ENCODE assay signal across 11 mouse cellular contexts in genomic region chr4:118037406-118037805, GRCm38 (mm10).
DNase-seq lines count a peak whose midpoint lies in the region; ATAC-seq and TF ChIP-seq lines count a peak whose summit lies in the region.
"Had no signal": no experiment of that assay in that cellular context is flagged by ENCODE, and none has a peak within 500 bp of the region (broad histone marks: within the 10 kb centered on the region; RNA-seq: fewer than 3 reads in every experiment).

No protein-coding gene starts in this region.

- no peak overlapping the region for H3K4me3 ChIP-seq in kidney, embryonic 15.5 days (replicated peaks)
- H3K4me3 ChIP-seq in embryonic facial prominence, embryonic 14.5 days (ENCODE audit: low read depth, low read length): no peak overlapping the region
- no peak overlapping the region for H3K4me3 ChIP-seq in intestine, embryonic 16.5 days (ENCODE audit: low read length)
- no peak overlapping the region for H3K4me3 ChIP-seq in neural tube, embryonic 15.5 days (replicated peaks)
- H3K4me3 ChIP-seq in heart, adult 2 months: no peak overlapping the region
- H3K4me3 ChIP-seq: liver, embryonic 12.5 days had no signal

- H3K4me1 ChIP-seq in kidney, embryonic 15.5 days: peaks cover 31% of the 10 kb centered on the region
- H3K4me1 ChIP-seq in embryonic facial prominence, embryonic 14.5 days (ENCODE audit: control insufficient read depth, insufficient read depth, low read length): peaks cover 9% of the 10 kb centered on the region; the same call in 1 of the 2 replicates
- peaks cover 4% of the 10 kb centered on the region; the same call in 1 of the 2 replicates for H3K4me1 ChIP-seq in intestine, embryonic 16.5 days (ENCODE audit: control insufficient read depth, insufficient read depth, low read length)
- peaks cover 24% of the 10 kb centered on the region for H3K4me1 ChIP-seq in neural tube, embryonic 15.5 days
- H3K4me1 ChIP-seq in heart, adult 2 months (ENCODE audit: control insufficient read depth, insufficient read depth, low read length): no peaks in the 10 kb centered on the region
- H3K4me1 ChIP-seq: liver, embryonic 12.5 days had no signal

- no peak for TF ChIP-seq CTCF in heart, adult 2 months (IDR thresholded peaks at IDR 0.05)

- no peak overlapping the region for H3K9ac ChIP-seq in kidney, embryonic 15.5 days
- no peak overlapping the region for H3K9ac ChIP-seq in embryonic facial prominence, embryonic 14.5 days (ENCODE audit: low read depth, low read length)
- peak overlapping the region; percentile 21; the same call in 1 of the 2 replicates for H3K9ac ChIP-seq in intestine, embryonic 16.5 days (ENCODE audit: low read depth, low read length)
- H3K9ac ChIP-seq in neural tube, embryonic 15.5 days (replicated peaks): no peak overlapping the region
- no peak overlapping the region for H3K9ac ChIP-seq in heart, adult 2 months (ENCODE audit: low read depth, low read length)
- H3K9ac ChIP-seq: liver, embryonic 12.5 days had no signal

- no peak for DNase-seq in kidney, postnatal 14 days
- DNase-seq in embryonic facial prominence, embryonic 14.5 days (ENCODE audit: low spot score): no peak
- no peak for DNase-seq in heart, adult 2 months
- DNase-seq in cerebellum, adult 18-20 months: no peak
- DNase-seq: cerebellum, postnatal 25 days had no signal

- no peak overlapping the region for H3K4me2 ChIP-seq in kidney, embryonic 15.5 days
- H3K4me2 ChIP-seq in embryonic facial prominence, embryonic 14.5 days (ENCODE audit: low read depth, low read length): no peak overlapping the region
- H3K4me2 ChIP-seq in intestine, embryonic 16.5 days (ENCODE audit: low read depth, low read length): no peak overlapping the region
- no peak overlapping the region for H3K4me2 ChIP-seq in neural tube, embryonic 15.5 days
- H3K4me2 ChIP-seq: liver, embryonic 12.5 days had no signal

- TF ChIP-seq EP300 in heart, adult 2 months (IDR thresholded peaks at IDR 0.05; ENCODE audit: insufficient read depth, low read depth, low read length): no peak

- WGBS in kidney, embryonic 15.5 days: 60% methylated on average over 5 of the region's 5 CpGs
- whole genome bisulfite sequencing in embryonic facial prominence, embryonic 14.5 days: 56% methylated on average over 5 of the region's 5 CpGs
- WGBS in intestine, embryonic 16.5 days: 52% methylated on average over 5 of the region's 5 CpGs
- 29% methylated on average over 5 of the region's 5 CpGs for WGBS in neural tube, embryonic 15.5 days
- WGBS in heart, adult 2 months: 80% methylated on average over 5 of the region's 5 CpGs

- H3K27me3 ChIP-seq in kidney, embryonic 15.5 days: no peaks in the 10 kb centered on the region
- H3K27me3 ChIP-seq in embryonic facial prominence, embryonic 14.5 days (replicated peaks; ENCODE audit: control insufficient read depth, insufficient read depth, low read length): no peaks in the 10 kb centered on the region
- H3K27me3 ChIP-seq in intestine, embryonic 16.5 days (replicated peaks; ENCODE audit: control insufficient read depth, insufficient read depth, low read length): no peaks in the 10 kb centered on the region
- H3K27me3 ChIP-seq in neural tube, embryonic 15.5 days (replicated peaks): no peaks in the 10 kb centered on the region
- no peaks in the 10 kb centered on the region for H3K27me3 ChIP-seq in heart, adult 2 months (ENCODE audit: control insufficient read depth, insufficient read depth, low read length)
- H3K27me3 ChIP-seq: CH12.LX; liver, embryonic 12.5 days had no signal

- intact Hi-C loops in heart, adult 2 months (cut with DNase I): no loop called here

- H3K9me3 ChIP-seq in kidney, embryonic 15.5 days (replicated peaks): no peaks in the 10 kb centered on the region
- no peaks in the 10 kb centered on the region for H3K9me3 ChIP-seq in embryonic facial prominence, embryonic 14.5 days (ENCODE audit: control insufficient read depth, low read length)
- H3K9me3 ChIP-seq in intestine, embryonic 16.5 days (ENCODE audit: control insufficient read depth, low read length): no peaks in the 10 kb centered on the region
- H3K9me3 ChIP-seq in neural tube, embryonic 15.5 days (replicated peaks): no peaks in the 10 kb centered on the region
- H3K9me3 ChIP-seq: liver, embryonic 12.5 days had no signal

- H3K79me2 ChIP-seq in heart, adult 2 months (replicated peaks; ENCODE audit: control insufficient read depth, insufficient read depth, low read length): no peaks in the 10 kb centered on the region

- 0 out of 2 replicates have a peak, but pooled peaks have one; percentile 29 for ATAC-seq in kidney, embryonic 15.5 days (replicated peaks; ENCODE audit: low FRiP score)
- no peak; the same call in 1 of the 2 replicates for ATAC-seq in embryonic facial prominence, embryonic 14.5 days (ENCODE audit: low read depth)
- ATAC-seq in intestine, embryonic 16.5 days: no peak
- peak; percentile 33; the same call in 1 of the 2 replicates for ATAC-seq in neural tube, embryonic 15.5 days (ENCODE audit: low FRiP score)
- ATAC-seq: forebrain, embryonic 16.5 days; liver, embryonic 12.5 days had no signal

- H3K36me3 ChIP-seq in kidney, embryonic 15.5 days: no peaks in the 10 kb centered on the region
- H3K36me3 ChIP-seq in embryonic facial prominence, embryonic 14.5 days (ENCODE audit: control insufficient read depth, insufficient read depth, low read length): no peaks in the 10 kb centered on the region
- H3K36me3 ChIP-seq in intestine, embryonic 16.5 days (ENCODE audit: control insufficient read depth, insufficient read depth, low read length): peaks cover 3% of the 10 kb centered on the region; the same call in 1 of the 2 replicates
- H3K36me3 ChIP-seq in neural tube, embryonic 15.5 days: no peaks in the 10 kb centered on the region
- no peaks in the 10 kb centered on the region for H3K36me3 ChIP-seq in heart, adult 2 months (ENCODE audit: control insufficient read depth, insufficient read depth, low read length)
- H3K36me3 ChIP-seq: liver, embryonic 12.5 days had no signal

- peak overlapping the region; percentile 67 for H3K27ac ChIP-seq in kidney, embryonic 15.5 days
- peak overlapping the region; percentile 46; the same call in 1 of the 2 replicates for H3K27ac ChIP-seq in embryonic facial prominence, embryonic 14.5 days (replicated peaks; ENCODE audit: low read depth, low read length)
- H3K27ac ChIP-seq in intestine, embryonic 16.5 days (ENCODE audit: low read length): peak overlapping the region; percentile 60; the same call in 1 of the 2 replicates
- H3K27ac ChIP-seq in neural tube, embryonic 15.5 days (replicated peaks): 0 out of 2 replicates have a peak overlapping the region, but pooled peaks have one; percentile 18
- H3K27ac ChIP-seq in heart, adult 2 months: no peak overlapping the region
- H3K27ac ChIP-seq: liver, embryonic 12.5 days had no signal

- TF ChIP-seq POLR2A in heart, adult 2 months (IDR thresholded peaks at IDR 0.05; ENCODE audit: insufficient read depth, low read depth, low read length): no peak

Comparison
In these comparisons a context has a peak if more than half of its experiments do, and no peak if none do; other contexts are left out.
1. ATAC-seq: peak in kidney, embryonic 15.5 days (single experiment) and neural tube, embryonic 15.5 days (single experiment); none in embryonic facial prominence, embryonic 14.5 days (single experiment) and intestine, embryonic 16.5 days (single experiment).